Mouse (Mus musculus): ENCODE measurements around the gene Tubb4b. TPM values are rescaled to one million over a fixed set of nuclear protein-coding genes. Genes with fewer than 3 reads are reported as not detected.

Tubb4b gene
- polyA plus RNA-seq, 1 experiment from 2014 or later: 501 TPM

Other genes with a start within 250 kb of the Tubb4b start
- 132 and 143 TPM in 2 replicates for gene Mrpl41, start 249.6 kb downstream of the Tubb4b start, polyA plus RNA-seq (2016; fragmentation: Nextera tagmentation; extraction: Ambion mirVana)
- gene Pnpla7, start 248.7 kb downstream of the Tubb4b start, polyA plus RNA-seq (2016; fragmentation: Nextera tagmentation; extraction: Ambion mirVana): 3.3 and 4.4 TPM in 2 replicates
- gene Nsmf, start 170.3 kb downstream of the Tubb4b start, polyA plus RNA-seq (2016; fragmentation: Nextera tagmentation; extraction: Ambion mirVana): 103 and 112 TPM in 2 replicates
- not detected in 2 replicates for gene Entpd8, start 144.4 kb downstream of the Tubb4b start, polyA plus RNA-seq (2016; fragmentation: Nextera tagmentation; extraction: Ambion mirVana)
- gene Noxa1, start 129.6 kb downstream of the Tubb4b start, polyA plus RNA-seq (2016; fragmentation: Nextera tagmentation; extraction: Ambion mirVana): 0.24 TPM in 1 of 2 replicates, not detected in the other
- gene Nrarp, start 43.9 kb downstream of the Tubb4b start, polyA plus RNA-seq (2016; fragmentation: Nextera tagmentation; extraction: Ambion mirVana): 76.8 and 81.0 TPM in 2 replicates
- 0.62 and 1.0 TPM in 2 replicates for gene Tor4a, start 27.8 kb downstream of the Tubb4b start, polyA plus RNA-seq (2016; fragmentation: Nextera tagmentation; extraction: Ambion mirVana)
- 106 and 111 TPM in 2 replicates for gene Nelfb, start 13.2 kb downstream of the Tubb4b start, polyA plus RNA-seq (2016; fragmentation: Nextera tagmentation; extraction: Ambion mirVana)
- not detected in 2 replicates for gene Stpg3, start 10.1 kb downstream of the Tubb4b start, polyA plus RNA-seq (2016; fragmentation: Nextera tagmentation; extraction: Ambion mirVana)
- 0.46 and 0.87 TPM in 2 replicates for gene Fam166a, start 6.0 kb downstream of the Tubb4b start, polyA plus RNA-seq (2016; fragmentation: Nextera tagmentation; extraction: Ambion mirVana)
- gene Slc34a3, start 9.7 kb upstream of the Tubb4b start, polyA plus RNA-seq (2016; fragmentation: Nextera tagmentation; extraction: Ambion mirVana): not detected in 2 replicates
- not detected in 2 replicates for gene Rnf224, start 12.1 kb upstream of the Tubb4b start, polyA plus RNA-seq (2016; fragmentation: Nextera tagmentation; extraction: Ambion mirVana)
- gene Rnf208, start 17.6 kb upstream of the Tubb4b start, polyA plus RNA-seq (2016; fragmentation: Nextera tagmentation; extraction: Ambion mirVana): 30.2 and 37.9 TPM in 2 replicates
- gene Cysrt1, start 17.8 kb upstream of the Tubb4b start, polyA plus RNA-seq (2016; fragmentation: Nextera tagmentation; extraction: Ambion mirVana): not detected in 2 replicates
- gene AL732309.1, start 22.2 kb upstream of the Tubb4b start, polyA plus RNA-seq (2016; fragmentation: Nextera tagmentation; extraction: Ambion mirVana): 4.2 and 6.0 TPM in 2 replicates
- 17.6 and 18.1 TPM in 2 replicates for gene Tmem203, start 30.7 kb upstream of the Tubb4b start, polyA plus RNA-seq (2016; fragmentation: Nextera tagmentation; extraction: Ambion mirVana)
- gene Tprn, start 37.9 kb upstream of the Tubb4b start, polyA plus RNA-seq (2016; fragmentation: Nextera tagmentation; extraction: Ambion mirVana): 9.3 and 10.0 TPM in 2 replicates
- 207 and 224 TPM in 2 replicates for gene Ssna1, start 47.7 kb upstream of the Tubb4b start, polyA plus RNA-seq (2016; fragmentation: Nextera tagmentation; extraction: Ambion mirVana)
- gene Anapc2, start 47.8 kb upstream of the Tubb4b start, polyA plus RNA-seq (2016; fragmentation: Nextera tagmentation; extraction: Ambion mirVana): 134 and 141 TPM in 2 replicates
- not detected in 2 replicates for gene Tmem210, start 63.4 kb upstream of the Tubb4b start, polyA plus RNA-seq (2016; fragmentation: Nextera tagmentation; extraction: Ambion mirVana)
- not detected in 2 replicates for gene Lrrc26, start 65.2 kb upstream of the Tubb4b start, polyA plus RNA-seq (2016; fragmentation: Nextera tagmentation; extraction: Ambion mirVana)
- 2.2 and 5.6 TPM in 2 replicates for gene Grin1, start 94.5 kb upstream of the Tubb4b start, polyA plus RNA-seq (2016; fragmentation: Nextera tagmentation; extraction: Ambion mirVana)
- gene Man1b1, start 107.6 kb upstream of the Tubb4b start, polyA plus RNA-seq (2016; fragmentation: Nextera tagmentation; extraction: Ambion mirVana): 74.8 and 80.8 TPM in 2 replicates
- gene Dpp7, start 131.7 kb upstream of the Tubb4b start, polyA plus RNA-seq (2016; fragmentation: Nextera tagmentation; extraction: Ambion mirVana): 18.0 and 19.9 TPM in 2 replicates
- 4.0 and 4.3 TPM in 2 replicates for gene Uap1l1, start 141.0 kb upstream of the Tubb4b start, polyA plus RNA-seq (2016; fragmentation: Nextera tagmentation; extraction: Ambion mirVana)
- gene Sapcd2, start 147.6 kb upstream of the Tubb4b start, polyA plus RNA-seq (2016; fragmentation: Nextera tagmentation; extraction: Ambion mirVana): 60.8 and 67.8 TPM in 2 replicates
- 0.22 TPM in 1 of 2 replicates, not detected in the other for gene Entpd2, start 171.2 kb upstream of the Tubb4b start, polyA plus RNA-seq (2016; fragmentation: Nextera tagmentation; extraction: Ambion mirVana)
- gene Npdc1, start 174.6 kb upstream of the Tubb4b start, polyA plus RNA-seq (2016; fragmentation: Nextera tagmentation; extraction: Ambion mirVana): 192 and 198 TPM in 2 replicates
- gene Fut7, start 198.6 kb upstream of the Tubb4b start, polyA plus RNA-seq (2016; fragmentation: Nextera tagmentation; extraction: Ambion mirVana): 0.14 TPM in 1 of 2 replicates, not detected in the other
- 10.9 and 12.5 TPM in 2 replicates for gene Abca2, start 204.0 kb upstream of the Tubb4b start, polyA plus RNA-seq (2016; fragmentation: Nextera tagmentation; extraction: Ambion mirVana)
- 1.1 and 2.0 TPM in 2 replicates for gene Clic3, start 232.1 kb upstream of the Tubb4b start, polyA plus RNA-seq (2016; fragmentation: Nextera tagmentation; extraction: Ambion mirVana)
- gene Paxx, start 236.4 kb upstream of the Tubb4b start, polyA plus RNA-seq (2016; fragmentation: Nextera tagmentation; extraction: Ambion mirVana): 34.5 and 39.1 TPM in 2 replicates
- 0.69 and 1.3 TPM in 2 replicates for gene Ptgds, start 245.3 kb upstream of the Tubb4b start, polyA plus RNA-seq (2016; fragmentation: Nextera tagmentation; extraction: Ambion mirVana)